Mouse (Mus musculus): ENCODE results near the gene Tmem97. TPM values are rescaled to one million over a fixed set of nuclear protein-coding genes. Genes with fewer than 3 reads are reported as not detected.
A peak's percentile ranks its signal among the peaks of the same experiment; 100 is the strongest.
"Not testable (repeated sequence)": the region's sequence is repeated elsewhere in the genome, so short reads cannot be mapped to it uniquely, and the experiment has no call there.

The Tmem97 gene
- polyA plus RNA-seq (2014; fragmentation: Nextera tagmentation; extraction: Ambion mirVana): 88.5 and 113 TPM in 2 replicates

GRCm38 (mm10) chr11:78550168-78551058 lies at the start of gene Tmem97:
Tmem97 (minus strand) TSS chr11:78550777.
- peak within 1 kb of the TSS; percentile 65 for H3K4me3 ChIP-seq (ENCODE audit: low read depth, low read length)
- H3K27me3 ChIP-seq (ENCODE audit: control insufficient read depth, insufficient read depth, low read length): no peaks in the 10 kb centered on the region
- H3K4me1 ChIP-seq (ENCODE audit: control insufficient read depth, insufficient read depth, low read length): peaks cover 6% of the 10 kb centered on the region; the same call in 1 of the 2 replicates
- under 1% methylated on average over 60 of the region's 60 CpGs for WGBS
- H3K4me2 ChIP-seq (replicated peaks; ENCODE audit: low read depth, low read length): peak within 1 kb of the TSS; percentile 75
- 0 out of 2 replicates have a peak, but pooled peaks cover 3% of the 10 kb centered on the region for H3K36me3 ChIP-seq (ENCODE audit: control insufficient read depth, insufficient read depth, low read length)
- peak; percentile 100 for ATAC-seq (ENCODE audit: insufficient number of reproducible peaks, insufficient read depth, low FRiP score, low read depth)
- H3K9me3 ChIP-seq (ENCODE audit: control insufficient read depth, low read depth, low read length): no peaks in the 10 kb centered on the region; the same call in 1 of the 2 replicates
- peak within 1 kb of the TSS; percentile 63 for H3K9ac ChIP-seq (replicated peaks; ENCODE audit: low read depth, low read length)
- H3K27ac ChIP-seq (ENCODE audit: low read length): peak within 1 kb of the TSS; percentile 79

GRCm38 (mm10) chr11:78600051-78600450 lies 49.5 kb upstream of the Tmem97 start:
- no peaks in the 10 kb centered on the region for H3K4me1 ChIP-seq (ENCODE audit: control insufficient read depth, insufficient read depth, low read length)
- H3K9ac ChIP-seq (replicated peaks; ENCODE audit: low read depth, low read length): no peak overlapping the region
- no peaks in the 10 kb centered on the region for H3K27me3 ChIP-seq (ENCODE audit: control insufficient read depth, insufficient read depth, low read length)
- no peak for ATAC-seq (ENCODE audit: insufficient number of reproducible peaks, insufficient read depth, low FRiP score, low read depth)
- no peak overlapping the region for H3K4me3 ChIP-seq (ENCODE audit: low read depth, low read length)
- H3K36me3 ChIP-seq (ENCODE audit: control insufficient read depth, insufficient read depth, low read length): no peaks in the 10 kb centered on the region; the same call in 1 of the 2 replicates
- no peaks in the 10 kb centered on the region for H3K9me3 ChIP-seq (ENCODE audit: control insufficient read depth, low read depth, low read length)
- no peak overlapping the region for H3K4me2 ChIP-seq (replicated peaks; ENCODE audit: low read depth, low read length)
- WGBS: 71% methylated on average over 4 of the region's 4 CpGs
- no peak overlapping the region for H3K27ac ChIP-seq (ENCODE audit: low read length)

- WGBS: 63% methylated on average over 3 of the region's 3 CpGs
These were observed 48.3 kb upstream of the Tmem97 start for GRCm38 (mm10) chr11:78598763-78599415.

GRCm38 (mm10) chr11:78596750-78597149 lies 46.2 kb upstream of the Tmem97 start:
- Histone ChIP-seq H3K27ac (ENCODE audit: low read length) (no peak overlapping the region), H3K9me3 (ENCODE audit: control insufficient read depth, low read depth, low read length) (no peaks in the 10 kb centered on the region), H3K4me1 (ENCODE audit: control insufficient read depth, insufficient read depth, low read length) (no peaks in the 10 kb centered on the region), H3K4me3 (ENCODE audit: low read depth, low read length) (no peak overlapping the region), H3K36me3 (ENCODE audit: control insufficient read depth, insufficient read depth, low read length) (no peaks in the 10 kb centered on the region), H3K9ac (replicated peaks; ENCODE audit: low read depth, low read length) (no peak overlapping the region), H3K4me2 (replicated peaks; ENCODE audit: low read depth, low read length) (no peak overlapping the region), H3K27me3 (ENCODE audit: control insufficient read depth, insufficient read depth, low read length) (no peaks in the 10 kb centered on the region)
- ATAC-seq (ENCODE audit: insufficient number of reproducible peaks, insufficient read depth, low FRiP score, low read depth): no peak

More at GRCm38 (mm10) chr11:78598763-78599415, 48.3 kb upstream of the Tmem97 start:
- H3K4me2 ChIP-seq (replicated peaks; ENCODE audit: low read depth, low read length): no peak overlapping the region
- ATAC-seq (ENCODE audit: insufficient number of reproducible peaks, insufficient read depth, low FRiP score, low read depth): no peak
- H3K4me1 ChIP-seq (ENCODE audit: control insufficient read depth, insufficient read depth, low read length): no peaks in the 10 kb centered on the region
- no peaks in the 10 kb centered on the region; the same call in 1 of the 2 replicates for H3K36me3 ChIP-seq (ENCODE audit: control insufficient read depth, insufficient read depth, low read length)
- H3K27me3 ChIP-seq (ENCODE audit: control insufficient read depth, insufficient read depth, low read length): no peaks in the 10 kb centered on the region
- no peak overlapping the region for H3K4me3 ChIP-seq (ENCODE audit: low read depth, low read length)
- no peak overlapping the region for H3K27ac ChIP-seq (ENCODE audit: low read length)
- no peak overlapping the region for H3K9ac ChIP-seq (replicated peaks; ENCODE audit: low read depth, low read length)
- H3K9me3 ChIP-seq (ENCODE audit: control insufficient read depth, low read depth, low read length): no peaks in the 10 kb centered on the region

- no peak overlapping the region for H3K9ac ChIP-seq (replicated peaks; ENCODE audit: low read depth, low read length)
- H3K27me3 ChIP-seq (ENCODE audit: control insufficient read depth, insufficient read depth, low read length): no peaks in the 10 kb centered on the region
- no peak overlapping the region for H3K27ac ChIP-seq (ENCODE audit: low read length)
- WGBS: 95% methylated on average over 2 of the region's 2 CpGs
- H3K4me1 ChIP-seq (ENCODE audit: control insufficient read depth, insufficient read depth, low read length): no peaks in the 10 kb centered on the region
- H3K4me3 ChIP-seq (ENCODE audit: low read depth, low read length): no peak overlapping the region
- ATAC-seq (ENCODE audit: insufficient number of reproducible peaks, insufficient read depth, low FRiP score, low read depth): no peak
- no peaks in the 10 kb centered on the region for H3K36me3 ChIP-seq (ENCODE audit: control insufficient read depth, insufficient read depth, low read length)
- no peaks in the 10 kb centered on the region for H3K9me3 ChIP-seq (ENCODE audit: control insufficient read depth, low read depth, low read length)
- H3K4me2 ChIP-seq (replicated peaks; ENCODE audit: low read depth, low read length): no peak overlapping the region
These were observed 45.2 kb upstream of the Tmem97 start for GRCm38 (mm10) chr11:78595773-78596172.

GRCm38 (mm10) chr11:78594271-78594964 lies 43.8 kb upstream of the Tmem97 start:
- no peaks in the 10 kb centered on the region for H3K4me1 ChIP-seq (ENCODE audit: control insufficient read depth, insufficient read depth, low read length)
- H3K4me2 ChIP-seq (replicated peaks; ENCODE audit: low read depth, low read length): no peak overlapping the region
- no peaks in the 10 kb centered on the region for H3K27me3 ChIP-seq (ENCODE audit: control insufficient read depth, insufficient read depth, low read length)
- H3K27ac ChIP-seq (ENCODE audit: low read length): no peak overlapping the region
- H3K36me3 ChIP-seq (ENCODE audit: control insufficient read depth, insufficient read depth, low read length): no peaks in the 10 kb centered on the region
- no peak overlapping the region for H3K9ac ChIP-seq (replicated peaks; ENCODE audit: low read depth, low read length)
- 81% methylated on average over 6 of the region's 6 CpGs for WGBS
- no peak for ATAC-seq (ENCODE audit: insufficient number of reproducible peaks, insufficient read depth, low FRiP score, low read depth)
- no peaks in the 10 kb centered on the region for H3K9me3 ChIP-seq (ENCODE audit: control insufficient read depth, low read depth, low read length)
- no peak overlapping the region for H3K4me3 ChIP-seq (ENCODE audit: low read depth, low read length)

- H3K9ac ChIP-seq (replicated peaks; ENCODE audit: low read depth, low read length); H3K4me1 ChIP-seq (ENCODE audit: control insufficient read depth, insufficient read depth, low read length); ATAC-seq (ENCODE audit: insufficient number of reproducible peaks, insufficient read depth, low FRiP score, low read depth); H3K4me3 ChIP-seq (ENCODE audit: low read depth, low read length); H3K9me3 ChIP-seq (ENCODE audit: control insufficient read depth, low read depth, low read length); H3K4me2 ChIP-seq (replicated peaks; ENCODE audit: low read depth, low read length); H3K27ac ChIP-seq (ENCODE audit: low read length); H3K27me3 ChIP-seq (ENCODE audit: control insufficient read depth, insufficient read depth, low read length): not testable (repeated sequence)
- peaks cover 11% of the 10 kb centered on the region for H3K36me3 ChIP-seq (ENCODE audit: control insufficient read depth, insufficient read depth, low read length)
- 90% methylated on average over 1 of the region's 1 CpGs for WGBS
These were observed 37.1 kb upstream of the Tmem97 start for GRCm38 (mm10) chr11:78587677-78588076.

- Histone ChIP-seq H3K4me2 (replicated peaks; ENCODE audit: low read depth, low read length) (no peak overlapping the region), H3K27ac (ENCODE audit: low read length) (no peak overlapping the region), H3K36me3 (ENCODE audit: control insufficient read depth, insufficient read depth, low read length) (peaks cover 15% of the 10 kb centered on the region), H3K27me3 (ENCODE audit: control insufficient read depth, insufficient read depth, low read length) (no peaks in the 10 kb centered on the region), H3K4me1 (ENCODE audit: control insufficient read depth, insufficient read depth, low read length) (no peaks in the 10 kb centered on the region), H3K9me3 (ENCODE audit: control insufficient read depth, low read depth, low read length) (no peaks in the 10 kb centered on the region), H3K9ac (replicated peaks; ENCODE audit: low read depth, low read length) (no peak overlapping the region), H3K4me3 (ENCODE audit: low read depth, low read length) (no peak overlapping the region)
- ATAC-seq (ENCODE audit: insufficient number of reproducible peaks, insufficient read depth, low FRiP score, low read depth): no peak
These were observed 35.5 kb upstream of the Tmem97 start for GRCm38 (mm10) chr11:78586099-78586498.

Data from stomach, embryonic 14.5 days (tissue).